Mouse (Mus musculus) megakaryocyte, embryonic 14.5 days (primary cell): ENCODE results near the gene 1700037H04Rik.
A peak's percentile ranks its signal among the peaks of the same experiment; 100 is the strongest.

Experiments
- FLI1 ChIP-seq: IDR thresholded peaks from 2 replicates; pipeline ENCODE4 v1.6.1; 2012; ENCODE audit warnings: low read length, inconsistent platforms, mixed read lengths
- GATA1 ChIP-seq: IDR thresholded peaks from 3 replicates; pipeline ENCODE4 v1.6.1; 2012; ENCODE audit warnings: mixed read lengths, low read length, inconsistent platforms, borderline replicate concordance

DNA sequence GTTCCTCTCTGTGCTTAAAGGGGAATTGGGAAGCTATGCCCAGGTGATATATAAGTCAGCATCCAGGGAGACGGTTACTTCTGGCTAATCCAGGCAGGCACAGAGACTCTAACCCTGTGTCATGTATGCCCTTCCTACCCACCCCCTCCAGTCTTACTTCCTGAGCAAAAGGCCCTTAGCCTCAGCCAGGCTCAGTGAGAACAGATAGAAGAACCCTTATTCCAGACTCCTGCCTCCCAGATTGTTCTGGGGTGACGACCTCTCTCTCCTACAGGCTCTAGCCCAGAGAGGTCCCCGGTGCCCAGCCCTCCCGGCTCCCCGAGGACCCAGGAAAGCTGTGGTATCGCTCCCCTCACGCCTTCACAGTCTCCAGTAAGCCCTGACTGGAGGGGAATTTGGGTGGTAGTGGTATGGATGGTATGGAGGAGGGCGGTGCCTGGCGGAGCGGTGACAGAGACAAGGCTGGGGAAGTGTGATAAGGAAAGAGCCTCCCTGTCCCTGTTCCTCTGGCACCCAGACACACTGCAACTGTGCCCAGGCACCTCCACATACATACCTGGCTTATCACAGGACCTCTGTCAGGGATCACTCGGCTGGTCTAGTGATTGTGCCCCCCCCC, 24.3 kb downstream of the 1700037H04Rik start:
- TF ChIP-seq GATA1 (0 out of 3 replicates have a peak, but pooled peaks have one; percentile 12), FLI1 (no peak)
